Mouse (Mus musculus): ENCODE results near the gene Gpr132.
A peak's percentile ranks its signal among the peaks of the same experiment; 100 is the strongest.

GRCm38 (mm10) chr12:112875225-112876013, 7.4 kb upstream of the Gpr132 start:
- 0 out of 3 replicates have a peak, but pooled peaks have one; percentile 45 for TF ChIP-seq GATA1 (IDR thresholded peaks at IDR 0.05; ENCODE audit: borderline replicate concordance, low read length)
- TF ChIP-seq FLI1 (IDR thresholded peaks at IDR 0.05; ENCODE audit: low read length), result no peak
